Mouse (Mus musculus) kidney, postnatal 0 days (tissue): Measurements from ENCODE around the gene Macc1. TPM values are rescaled to one million over a fixed set of nuclear protein-coding genes. Genes with fewer than 3 reads are reported as not detected.

Source experiments
- ATAC-seq: fragments of 200-750 bp; cut with Nextera tagmentation; replicated peaks from 2 replicates; pipeline ENCODE4 v1.8.0; 2017; ENCODE audit warnings: low read depth, moderate number of reproducible peaks, moderate TSS enrichment, moderate library complexity; ENCODE audit not compliant: low FRiP score
- DNase-seq: peaks from one replicate; pipeline ENCODE4 v3.0.0-alpha.2; 2016; ENCODE audit warnings: low spot score
- H3K27ac ChIP-seq: fragments of 300-500 bp; sonication (generic); 2 replicates; pipeline ENCODE4 v1.5.1; 2014; ENCODE audit warnings: mild to moderate bottlenecking
- H3K27me3 ChIP-seq: fragments of 300-500 bp; sonication (generic); 2 replicates; pipeline ENCODE4 v1.6.1; 2014; ENCODE audit warnings: low read length, mixed read lengths; ENCODE audit not compliant: insufficient read depth
- H3K36me3 ChIP-seq: fragments of 300-500 bp; sonication (generic); 2 replicates; pipeline ENCODE4 v1.6.1; 2014; ENCODE audit warnings: low read length, mixed read lengths; ENCODE audit not compliant: insufficient read depth
- H3K4me1 ChIP-seq: fragments of 300-500 bp; sonication (generic); replicated peaks from 2 replicates; pipeline ENCODE4 v1.6.1; 2014; ENCODE audit warnings: antibody characterized with exemption, low read length, mixed read lengths; ENCODE audit not compliant: insufficient read depth
- H3K4me2 ChIP-seq: fragments of 300-500 bp; sonication (generic); 2 replicates; pipeline ENCODE4 v1.6.1; 2014; ENCODE audit warnings: mild to moderate bottlenecking, low read length, moderate library complexity, mixed read lengths
- H3K4me3 ChIP-seq: fragments of 300-500 bp; sonication (generic); replicated peaks from 2 replicates; pipeline ENCODE4 v1.5.1; 2014; ENCODE audit warnings: low read depth, low read length
- H3K9ac ChIP-seq: fragments of 300-500 bp; sonication (generic); 2 replicates; pipeline ENCODE4 v1.6.1; 2014; ENCODE audit warnings: low read depth, low read length
- H3K9me3 ChIP-seq: fragments of 300-500 bp; sonication (generic); replicated peaks from 2 replicates; pipeline ENCODE4 v1.6.1; 2016; ENCODE audit warnings: low read length, inconsistent platforms, mixed read lengths
- CTCF ChIP-seq: IDR thresholded peaks from 2 replicates; pipeline ENCODE4 v1.5.1; 2016; ENCODE audit warnings: antibody characterized with exemption, low read depth, mild to moderate bottlenecking, moderate library complexity
- polyA plus RNA-seq: library from polyadenylated mRNA; unstranded; fragments of >200 nt; fragmentation: Nextera tagmentation; extraction: Ambion mirVana; gene quantifications from 2 replicates; pipeline ENCODE4 v1.2.1, GENCODE M21; 2015

Gene Macc1
- polyA plus RNA-seq, 1 experiment from 2014 or later: 0.78 TPM

DNA sequence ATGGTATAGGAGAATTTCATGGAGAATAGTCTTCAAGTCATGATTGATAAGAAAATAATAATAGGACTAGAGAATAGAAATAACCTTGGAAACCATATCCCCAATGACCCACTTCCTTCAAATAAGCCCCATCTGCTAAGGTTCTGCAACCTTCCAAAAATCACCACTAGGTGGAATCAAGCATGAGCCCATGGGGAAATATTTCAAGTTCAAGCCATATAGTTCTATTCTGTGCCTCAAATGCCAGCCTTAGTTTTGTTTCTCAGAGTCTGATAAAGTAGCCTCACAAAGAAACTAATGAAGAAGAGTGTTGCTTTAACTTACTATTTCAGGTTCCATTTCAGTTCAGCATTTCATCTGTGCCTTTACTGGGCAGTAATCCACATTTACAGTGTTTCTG is 197.1 kb downstream of the Macc1 start:
- H3K27ac ChIP-seq: no peak overlapping the region
- peak; percentile 35 for TF ChIP-seq CTCF

More for the DNA sequence above, 197.1 kb downstream of the Macc1 start:
- H3K36me3 ChIP-seq: no peaks in the 10 kb centered on the region
- H3K4me1 ChIP-seq: no peaks in the 10 kb centered on the region
- no peaks in the 10 kb centered on the region for H3K9me3 ChIP-seq
- H3K9ac ChIP-seq: no peak overlapping the region
- no peaks in the 10 kb centered on the region for H3K27me3 ChIP-seq
- DNase-seq (no peak), ATAC-seq (no peak)
- no peak overlapping the region for H3K4me2 ChIP-seq
- H3K4me3 ChIP-seq: no peak overlapping the region

Other genes starting within 250 kb of the Macc1 start
- 8.6 and 9.9 TPM in 2 replicates for gene Itgb8, start 75.5 kb upstream of the Macc1 start, polyA plus RNA-seq